Mouse (Mus musculus) adipocyte (in vitro differentiated cells): ENCODE data around the gene Olfr344.

Source experiments
- DNase-seq: peaks from one replicate; pipeline ENCODE4 v3.0.0-alpha.2; 2016; ENCODE audit warnings: low spot score

Olfr344 gene

GRCm38 (mm10) chr2:36566362-36566761 lies at the start of gene Olfr344:
TSS of gene Olfr344 (plus strand) at chr2:36566662.
- DNase-seq: no peak

DNA sequence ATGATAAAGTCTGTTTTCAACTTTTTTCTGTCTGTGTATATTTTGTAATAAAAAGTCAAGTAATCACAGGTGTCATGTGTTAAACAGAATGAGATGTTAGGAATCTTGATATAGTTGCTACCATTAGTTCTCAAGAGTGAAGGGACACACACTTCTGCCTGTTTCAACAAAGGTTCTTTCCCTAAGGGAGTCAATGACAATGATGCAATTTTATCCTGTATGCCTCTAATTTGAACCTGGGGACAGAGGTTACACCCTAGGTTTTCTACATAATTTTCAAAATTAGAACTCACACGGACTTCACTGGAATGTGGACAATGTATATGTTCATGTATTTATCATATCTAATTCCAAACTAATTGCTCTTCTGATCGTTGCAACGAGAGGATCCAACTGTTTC lies 41.8 kb upstream of the Olfr344 start, which contains the start of gene Olfr342:
Olfr342 (plus strand) TSS at position 301 of the 400 bp plus-strand sequence.
- DNase-seq: no peak

DNA sequence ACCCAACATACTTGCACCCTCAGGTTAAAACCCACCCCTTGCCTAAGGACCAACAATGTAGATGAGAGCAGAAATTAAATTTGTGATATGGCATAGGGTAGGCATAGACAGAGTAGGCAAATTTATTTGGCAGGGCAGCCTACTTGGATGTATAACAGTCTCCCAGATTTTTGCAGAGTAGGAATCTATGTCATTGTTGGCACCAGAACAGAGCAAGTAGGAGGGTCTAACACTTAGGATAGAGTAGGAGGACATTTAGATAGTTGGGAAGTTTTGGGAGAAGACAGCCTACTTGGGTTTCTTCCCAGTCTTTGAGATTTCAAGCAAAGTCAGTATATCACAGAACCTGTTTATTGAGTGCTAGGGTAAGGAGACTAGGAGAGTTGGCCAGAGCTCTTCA lies 1.3 kb upstream of the Olfr344 start:
- DNase-seq: no peak

GRCm38 (mm10) chr2:36567022-36567421 lies 560 bp downstream of the Olfr344 start:
- DNase-seq: no peak

DNA sequence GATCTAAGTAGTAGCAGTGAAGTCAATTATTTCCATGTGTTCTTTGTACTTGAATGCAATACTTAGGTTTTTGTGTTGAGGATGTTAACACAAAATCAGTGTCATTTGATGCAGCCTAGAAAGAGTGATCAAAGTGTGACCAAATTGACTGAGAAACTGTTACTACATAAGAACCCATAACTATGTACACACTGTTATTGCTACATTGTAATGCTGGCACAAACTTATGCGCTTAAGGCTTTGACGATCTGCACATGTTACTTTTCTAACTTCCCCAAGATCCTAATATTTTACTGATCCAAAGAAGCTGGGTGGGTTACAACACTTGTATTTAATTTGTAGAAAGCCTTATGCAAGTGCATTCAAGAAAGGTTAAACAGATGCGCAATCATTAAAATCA lies 1.4 kb downstream of the Olfr344 start:
- DNase-seq: no peak
